Mouse (Mus musculus) layer of hippocampus, adult 18-20 months (tissue): ENCODE measurements at regions not wholly inside any gene's neighbourhood (a gene's known extent, or its start where the extent isn't known, plus 50 kb on each side); places are given as distances from the start of the nearest gene placed in this dataset.
A peak's percentile ranks its signal among the peaks of the same experiment; 100 is the strongest.

Source experiments
- DNase-seq, 2 experiments: peaks; one replicate each; pipeline ENCODE4 v3.0.0; 2022; ENCODE audit warnings: low spot score in 2 of 2

DNA sequence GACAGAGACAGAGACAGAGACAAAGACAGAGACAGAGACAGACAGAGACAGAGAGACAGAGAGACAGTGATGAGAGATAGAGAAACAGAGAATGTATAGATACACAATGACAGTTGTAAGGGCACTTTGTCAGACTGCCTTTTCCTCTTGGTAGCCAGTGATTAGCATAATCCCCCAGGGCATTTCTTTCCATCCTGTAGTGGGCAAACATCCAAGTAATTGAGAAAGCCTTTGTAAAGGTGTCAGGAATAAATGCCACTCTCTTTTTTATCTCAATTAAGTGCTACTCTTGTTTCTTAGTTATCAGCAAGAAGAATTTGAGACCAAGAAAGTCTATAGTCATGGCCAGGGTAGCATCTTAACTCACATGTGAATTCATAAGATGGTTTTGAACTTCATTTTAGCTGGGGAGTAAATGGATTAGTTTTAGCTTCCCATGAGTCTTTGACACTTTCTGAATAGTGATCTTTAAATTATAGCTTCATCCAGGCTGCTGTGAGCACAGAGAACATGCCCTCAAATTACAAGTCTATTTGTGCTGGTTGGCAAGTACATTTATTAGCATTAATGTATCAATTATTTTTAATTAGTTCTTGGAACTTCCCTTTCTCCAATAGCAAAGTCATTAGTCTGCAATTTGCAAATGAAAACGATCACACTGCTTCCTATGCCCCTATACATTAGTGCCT, 1215.9 kb downstream of the Gm9008 start:
- no peak for DNase-seq

DNA sequence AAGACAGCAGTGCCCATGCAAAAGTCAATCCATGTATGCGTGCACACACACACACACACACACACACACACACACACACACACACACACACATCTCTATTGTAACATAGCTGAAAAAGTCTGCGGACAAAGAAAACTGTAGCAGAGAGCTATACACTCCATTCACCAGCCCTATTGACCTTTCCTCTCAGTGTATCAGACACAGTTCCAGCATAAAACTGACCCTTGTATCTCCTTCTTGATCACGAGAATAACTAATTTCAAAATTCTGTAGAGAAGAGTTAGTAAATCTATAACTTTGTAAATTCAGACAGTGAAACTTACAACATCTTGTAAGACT, 1243.5 kb downstream of the Gm9008 start:
- no peak for DNase-seq

DNA sequence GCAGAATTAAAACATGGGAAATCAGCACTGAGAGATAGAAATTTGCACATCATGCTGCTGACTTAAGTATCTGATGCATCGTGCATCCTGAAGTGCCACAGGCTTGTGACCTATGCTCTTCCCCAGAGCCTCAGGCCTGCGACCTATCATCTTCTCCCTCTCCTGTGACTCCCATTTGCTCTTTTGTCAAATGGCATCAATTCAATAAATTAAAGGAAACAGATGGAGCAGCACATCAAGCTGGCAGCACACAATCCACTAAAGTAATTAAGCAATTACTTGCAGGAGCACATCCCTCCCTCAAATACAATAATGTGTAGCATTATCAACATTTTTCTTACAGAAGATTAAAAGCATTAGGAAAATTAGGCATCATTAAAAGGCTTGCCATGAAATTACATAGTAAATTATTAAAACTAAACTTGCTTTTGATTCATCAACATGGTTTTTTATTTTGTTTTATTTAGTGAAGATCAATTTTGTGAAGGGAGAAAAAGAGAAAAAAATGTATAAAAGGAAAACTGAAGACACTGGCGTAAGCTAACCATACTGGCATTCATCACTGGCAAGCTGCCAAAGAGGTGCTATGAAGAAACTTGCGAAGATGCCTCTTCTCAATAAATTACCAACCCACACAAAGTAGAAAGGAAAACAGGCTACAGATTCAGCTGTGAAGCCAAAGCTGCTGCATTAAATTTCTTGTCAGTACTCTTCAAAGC, 1244.1 kb downstream of the Gm9008 start:
- DNase-seq = peak; percentile 2 to 24

DNA sequence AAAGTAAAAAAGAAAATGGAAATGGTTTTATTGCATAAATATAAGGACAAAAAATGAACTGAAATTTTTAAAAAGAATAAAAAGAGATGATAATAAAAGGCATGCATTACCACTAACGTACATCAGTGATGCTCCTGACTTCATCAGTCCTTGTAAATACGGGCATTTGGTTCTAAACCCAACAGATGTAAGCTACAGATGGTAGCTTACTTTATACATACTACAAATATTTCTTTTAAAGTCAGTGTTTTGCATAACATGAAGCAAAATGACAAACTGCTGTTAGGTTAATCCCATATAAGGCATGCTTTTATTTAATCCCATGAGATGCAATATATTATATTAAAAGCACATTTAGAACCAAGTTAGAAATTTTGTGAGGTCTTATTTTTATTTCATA, 1282.1 kb downstream of the Gm9008 start:
- DNase-seq = no peak

DNA sequence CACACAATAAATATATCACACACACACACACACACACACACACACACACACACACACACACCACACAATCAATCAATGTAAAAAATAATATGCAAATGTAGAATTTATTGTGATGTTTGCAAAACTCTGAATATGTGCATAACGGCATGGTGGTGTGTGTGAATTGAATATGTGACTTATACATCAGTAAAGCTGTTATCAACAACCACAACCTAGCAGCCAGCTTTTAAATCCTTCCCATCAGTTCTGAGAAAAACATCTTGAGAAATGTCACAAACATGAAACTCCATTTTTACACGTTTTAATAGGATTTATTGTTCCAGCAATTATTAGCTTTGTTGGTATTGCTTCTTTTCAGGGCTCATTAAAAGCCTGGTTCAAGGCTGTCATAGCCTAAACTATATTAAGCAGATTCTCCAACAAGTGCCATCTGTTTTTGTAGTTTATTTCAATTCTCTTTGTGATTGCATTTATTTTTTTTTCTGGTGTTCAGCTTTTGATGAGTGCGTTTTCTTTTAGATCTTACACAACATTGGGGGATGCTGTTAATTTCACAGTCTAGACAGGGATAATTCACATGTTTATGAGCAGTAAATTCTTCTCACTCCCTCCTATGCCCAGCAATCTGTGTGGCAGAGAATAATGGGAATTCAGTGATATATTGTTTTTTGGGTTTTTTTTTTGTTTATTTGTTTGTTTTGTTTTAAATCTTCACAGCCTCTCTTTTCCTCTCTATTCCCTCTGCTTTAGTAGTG, 1284.7 kb downstream of the Gm9008 start:
- DNase-seq = peak in 1 of 2 experiments; percentile 27
